Mouse (Mus musculus): Measurements from ENCODE around the gene Cdr2.

DNA sequence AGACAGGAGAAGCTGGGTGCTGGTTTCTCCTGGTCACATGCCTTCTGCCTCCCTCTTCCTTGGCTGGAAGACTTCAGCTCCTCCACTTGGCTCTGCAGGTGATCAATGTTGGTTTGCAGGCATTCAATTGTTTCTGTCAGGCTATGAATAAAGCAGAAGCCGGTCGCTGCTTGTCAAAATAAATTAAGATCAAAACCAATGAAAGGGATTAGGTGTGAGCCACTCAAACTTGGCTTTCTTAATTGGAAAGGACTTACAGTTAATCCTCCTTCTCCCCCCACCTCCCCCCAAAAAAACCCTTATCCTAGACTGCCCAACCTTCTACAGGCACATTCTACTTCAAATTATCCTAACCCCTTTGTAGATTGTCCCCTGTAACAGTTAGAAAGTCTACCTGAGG, 22.0 kb downstream of the Cdr2 start:
- TF ChIP-seq RAD21 (IDR thresholded peaks at IDR 0.05; ENCODE audit: low read depth, low read length) (no peak), MAZ (IDR thresholded peaks at IDR 0.05; ENCODE audit: low read depth, low read length) (no peak), SIN3A (IDR thresholded peaks at IDR 0.05; ENCODE audit: low read length) (no peak), TAL1 (IDR thresholded peaks at IDR 0.05; ENCODE audit: low read length) (no peak), MYC (IDR thresholded peaks at IDR 0.05; ENCODE audit: low read depth, low read length) (no peak), TCF12 (IDR thresholded peaks at IDR 0.05; ENCODE audit: low read depth, low read length) (no peak), EP300 (IDR thresholded peaks at IDR 0.05; ENCODE audit: low read depth in 1 of 2, low read length in 2 of 2) (no peak), ZKSCAN1 (IDR thresholded peaks at IDR 0.05; ENCODE audit: low read depth, low read length) (no peak), CHD2 (IDR thresholded peaks at IDR 0.05; ENCODE audit: low read length) (no peak), CTCF (IDR thresholded peaks at IDR 0.05 in 2 of 3, conservative IDR thresholded peaks at IDR 0.05 in 1 of 3; ENCODE audit: control insufficient read depth in 1 of 3, insufficient read depth in 1 of 3, low read depth in 2 of 3, low read length in 3 of 3, poor library complexity in 1 of 3, severe bottlenecking in 1 of 3) (no peak), NELFE (IDR thresholded peaks at IDR 0.05; ENCODE audit: low read depth, low read length) (no peak)
